Mouse (Mus musculus) urinary bladder, postnatal 36 days (tissue): Measurements from ENCODE around the gene Tpsb2.

Experiments used
- DNase-seq, 2 experiments: peaks; one replicate each; pipeline ENCODE4 v3.0.0; 2022; ENCODE audit warnings: low spot score in 2 of 2, mixed read lengths in 1 of 2

Tpsb2 gene

DNA sequence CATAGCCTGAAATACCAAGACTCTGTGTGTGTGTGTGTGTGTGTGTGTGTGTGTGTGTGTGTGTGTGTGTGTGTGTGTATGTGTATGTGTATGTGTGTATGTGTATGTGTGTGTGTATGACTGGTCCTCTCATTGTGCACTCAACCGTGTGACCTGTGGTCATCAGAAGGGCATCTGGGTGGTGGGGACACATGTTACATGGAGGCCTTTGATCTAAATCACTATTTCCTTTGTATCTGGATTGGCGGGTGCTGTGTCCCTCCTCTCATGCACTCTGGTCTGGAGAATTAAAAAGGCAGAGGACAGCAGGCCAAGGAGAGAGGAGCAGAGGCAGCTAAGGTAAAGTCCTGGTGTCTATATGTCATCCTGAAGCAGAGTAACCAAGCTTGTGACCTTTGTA, at the start of gene Tpsb2:
TSS of gene Tpsb2 (plus strand) at position 301 of the 400 bp plus-strand sequence.
- DNase-seq: no peak

DNA sequence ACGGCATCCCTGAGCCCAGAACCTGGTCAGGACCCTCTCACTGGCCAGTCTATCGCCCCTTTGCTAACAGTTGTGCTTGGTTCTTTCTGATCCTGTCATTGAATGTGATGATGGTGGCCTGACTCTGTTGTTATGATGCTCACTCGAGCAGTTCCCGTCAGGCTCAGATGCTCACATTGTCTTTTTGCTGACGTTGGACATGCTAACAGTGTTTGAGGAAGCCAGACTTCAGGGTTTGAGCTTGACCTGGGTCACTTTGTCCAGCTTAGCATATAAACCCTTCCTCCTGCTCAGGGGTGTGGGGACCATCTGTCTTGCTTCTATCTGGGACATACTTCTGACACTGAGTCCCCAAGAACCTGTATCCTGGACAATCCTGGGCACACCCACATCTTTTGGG, 47.8 kb upstream of the Tpsb2 start, which contains the start of gene Prss29:
TSS of gene Prss29 (plus strand) at position 301 of the 400 bp plus-strand sequence.
- no peak for DNase-seq

DNA sequence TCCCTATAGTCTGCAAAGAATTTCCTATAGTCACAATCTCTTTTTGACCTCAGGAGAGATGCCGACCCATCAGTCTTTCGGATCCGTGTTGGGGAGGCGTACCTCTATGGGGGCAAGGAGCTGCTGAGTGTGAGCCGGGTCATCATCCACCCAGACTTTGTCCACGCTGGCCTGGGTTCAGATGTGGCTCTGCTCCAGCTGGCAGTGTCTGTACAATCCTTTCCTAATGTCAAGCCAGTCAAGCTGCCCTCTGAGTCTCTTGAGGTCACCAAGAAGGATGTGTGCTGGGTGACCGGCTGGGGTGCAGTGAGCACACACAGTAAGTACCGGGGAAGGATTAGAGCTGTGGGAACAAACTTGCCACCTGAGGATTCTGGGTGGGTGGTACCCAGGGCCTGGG, 45.3 kb upstream of the Tpsb2 start:
- DNase-seq: no peak

DNA sequence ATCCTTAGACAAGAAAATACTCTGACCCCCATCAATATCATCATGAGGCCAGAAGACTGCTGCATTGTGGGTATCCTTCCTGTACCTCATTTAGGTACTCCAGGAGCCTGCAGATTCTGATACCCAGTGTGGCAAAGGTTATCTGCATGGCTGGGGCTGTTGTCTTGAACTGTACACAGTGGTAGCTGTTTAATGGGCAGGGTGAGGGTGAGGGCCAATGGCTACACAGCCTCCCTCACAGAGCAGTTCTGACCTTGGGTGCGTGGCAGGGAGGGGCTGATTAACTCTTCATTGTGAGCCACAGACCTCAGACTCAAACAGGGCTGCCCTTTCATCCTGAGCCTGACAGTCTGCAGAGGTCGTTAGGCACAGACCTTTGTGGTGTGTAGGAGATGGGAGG, 43.2 kb upstream of the Tpsb2 start:
- DNase-seq: no peak

DNA sequence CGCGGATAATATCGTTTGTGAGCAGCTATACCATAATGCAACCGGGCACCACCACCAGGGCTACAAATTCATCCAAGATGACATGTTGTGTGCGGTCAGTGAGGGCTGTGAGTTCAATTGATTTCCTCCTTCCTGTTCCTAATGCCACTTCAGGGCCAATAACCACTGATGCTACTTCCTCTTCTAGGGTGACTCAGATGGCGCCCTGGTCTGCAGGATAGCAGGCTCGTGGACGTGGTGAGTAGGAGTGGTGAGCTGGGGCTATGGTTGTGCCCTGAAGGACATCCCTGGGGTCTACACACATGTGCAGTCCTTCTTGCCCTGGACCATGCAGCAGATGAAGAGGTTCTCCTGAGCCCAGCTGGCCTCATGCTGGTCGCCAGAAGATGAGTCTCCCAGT, 33.8 kb upstream of the Tpsb2 start:
- DNase-seq: no peak

DNA sequence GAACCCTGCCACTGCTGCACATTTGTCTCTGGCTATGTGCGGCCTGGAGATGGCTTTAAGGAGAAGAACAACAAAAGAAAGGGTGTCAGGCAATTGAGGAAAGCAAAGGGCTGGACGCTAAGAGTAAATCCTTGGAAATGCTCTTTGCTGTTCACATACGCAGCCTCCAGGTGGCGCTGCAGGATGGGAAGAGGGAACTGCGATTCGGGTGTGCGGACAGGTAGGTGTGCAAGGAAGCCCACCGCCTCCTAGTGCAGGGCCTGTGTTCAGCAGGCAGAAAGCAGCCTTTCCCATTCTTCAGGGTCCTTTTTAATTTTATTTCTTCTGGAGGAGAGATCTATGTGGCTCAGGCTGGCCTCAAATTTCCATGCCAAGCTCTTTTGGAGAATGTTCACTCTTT, 32.2 kb upstream of the Tpsb2 start:
- peak; percentile 1 to 42 for DNase-seq

DNA sequence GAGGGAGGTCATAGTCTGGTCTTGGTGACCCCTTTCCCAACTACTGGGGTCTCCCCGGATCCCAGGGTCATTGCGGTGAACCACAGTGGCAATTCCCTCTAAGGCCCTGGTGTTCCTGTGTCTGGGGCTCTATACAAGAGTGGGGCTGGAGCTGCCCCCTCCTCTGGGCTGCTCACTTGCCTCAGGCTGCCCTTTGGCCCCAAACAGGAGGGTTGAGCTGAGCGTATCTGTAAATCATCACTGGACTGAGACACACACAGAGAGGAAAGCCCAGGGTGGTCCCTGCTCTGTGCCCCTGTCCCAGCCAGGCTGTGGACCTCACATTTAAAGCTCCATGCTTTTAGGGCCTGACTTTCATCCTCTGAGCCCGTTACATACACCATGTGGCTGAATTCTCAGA, 27.9 kb upstream of the Tpsb2 start:
- no peak for DNase-seq

DNA sequence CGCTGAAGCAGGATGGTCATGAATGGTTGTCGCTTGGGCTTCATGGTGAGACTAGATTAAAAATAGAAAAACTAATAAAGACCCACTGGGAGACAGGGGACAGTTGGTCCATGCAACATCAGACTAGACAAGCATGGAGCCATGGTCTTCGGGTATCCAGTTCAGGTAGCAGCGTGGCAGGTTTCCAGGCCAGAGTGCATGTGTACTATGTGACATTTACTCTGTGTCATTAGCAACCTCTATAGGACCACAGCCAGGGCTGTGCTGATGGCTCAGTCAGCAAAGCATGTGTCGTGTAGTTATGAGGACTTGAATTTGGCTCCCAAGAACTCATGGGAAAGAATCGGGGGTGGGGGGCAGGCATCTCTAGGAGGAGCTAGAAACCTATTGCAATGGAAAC, 26.1 kb upstream of the Tpsb2 start:
- no peak for DNase-seq

DNA sequence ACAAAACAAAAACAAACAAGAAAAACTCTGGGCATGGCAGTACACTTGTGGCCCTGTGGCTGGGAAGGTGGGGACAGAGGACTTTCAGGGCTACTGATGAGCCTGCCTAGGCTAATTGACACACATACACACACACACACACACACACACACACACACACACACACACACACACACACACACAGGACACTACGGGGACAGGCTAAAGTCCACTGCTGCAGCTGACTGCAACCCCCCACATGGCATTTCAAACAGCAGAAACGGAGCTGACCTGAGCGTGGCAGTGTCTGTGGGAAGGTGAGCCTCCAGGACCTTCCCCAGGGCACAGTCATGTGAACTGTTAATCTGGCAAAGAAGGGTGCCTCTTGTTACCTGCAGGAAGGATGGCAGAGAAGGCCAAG, 24.6 kb upstream of the Tpsb2 start:
- no peak for DNase-seq

DNA sequence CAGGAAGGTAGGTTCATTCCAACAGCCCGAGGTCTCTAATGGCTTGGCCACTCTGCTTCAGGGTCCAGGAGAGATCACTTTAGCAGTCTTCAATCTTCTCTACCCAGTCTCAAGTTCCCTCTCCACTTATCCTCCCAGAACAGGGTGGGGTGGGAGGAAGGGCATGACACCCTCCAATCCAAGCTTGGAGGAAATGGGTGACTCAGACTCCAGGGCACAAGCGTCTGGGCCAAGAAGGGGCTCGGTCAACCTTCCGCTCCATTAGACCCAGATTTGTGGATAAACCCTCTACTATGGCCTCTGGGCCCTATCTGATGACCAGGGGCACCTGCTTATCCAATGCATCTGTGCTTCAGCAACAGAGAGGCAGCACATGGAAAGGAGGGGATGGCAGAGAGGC, 20.6 kb upstream of the Tpsb2 start, which contains the start of gene Tpsab1:
TSS of gene Tpsab1 (minus strand) at position 101 of the 400 bp plus-strand sequence.
- DNase-seq: no peak

DNA sequence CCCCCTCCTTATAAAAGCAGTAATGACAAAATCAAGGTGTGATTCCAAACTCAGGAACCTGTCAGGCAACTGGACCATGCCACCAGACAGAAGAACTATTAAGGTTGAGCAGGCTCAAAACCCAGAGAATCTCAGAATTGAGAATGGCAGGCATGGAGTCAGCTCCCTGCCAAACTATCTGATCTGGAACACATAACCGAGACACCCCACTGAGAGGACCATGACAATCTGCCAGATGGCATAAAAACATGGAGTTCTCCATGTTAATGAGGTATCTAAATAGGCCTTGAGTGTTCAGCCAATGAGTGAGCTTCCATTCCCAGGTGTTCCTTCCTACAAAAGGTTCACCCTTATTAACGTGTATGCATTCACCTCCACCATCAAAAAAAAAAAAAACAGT, 4.8 kb upstream of the Tpsb2 start:
- DNase-seq: no peak

DNA sequence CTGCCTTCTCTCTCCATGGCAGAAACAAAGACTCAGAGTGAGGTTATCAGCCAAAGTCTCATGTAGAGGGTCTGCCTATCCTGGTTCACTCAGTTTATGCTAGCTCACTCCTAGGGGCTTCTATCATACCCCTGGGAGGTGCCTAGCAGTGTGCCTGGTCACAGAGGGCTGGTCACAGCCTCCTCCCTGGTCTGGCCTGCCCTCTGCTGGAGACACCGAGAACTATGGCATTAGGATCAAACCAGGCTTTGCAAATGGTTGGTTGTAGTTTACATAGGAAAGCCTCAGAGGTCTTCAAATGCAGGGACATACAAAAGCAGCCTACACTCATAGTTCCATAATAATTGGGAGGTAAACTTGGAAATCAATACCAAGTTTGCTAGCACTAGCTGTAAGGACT, 2.4 kb upstream of the Tpsb2 start:
- peak; percentile 7 to 25 for DNase-seq

DNA sequence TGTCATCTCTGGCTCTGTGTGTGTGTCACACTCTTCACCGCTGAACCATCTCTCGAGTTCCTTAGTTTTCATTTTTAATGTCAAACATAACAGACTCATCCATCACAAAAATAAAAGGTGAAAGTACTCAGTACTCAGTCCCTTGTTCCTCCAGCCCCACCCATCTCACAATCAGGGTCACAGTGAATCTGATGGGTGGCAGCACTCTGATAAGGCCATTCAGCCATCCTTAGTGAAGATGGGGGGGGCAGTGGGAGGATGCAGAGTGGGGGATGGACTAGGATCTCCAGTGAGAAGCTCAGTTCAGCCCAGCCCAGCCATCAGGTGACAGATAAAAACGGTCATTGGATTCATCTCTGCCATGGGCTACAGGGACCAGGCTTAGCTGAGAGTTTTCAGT, 2.9 kb downstream of the Tpsb2 start, which contains the start of gene Tpsg1:
TSS of gene Tpsg1 (plus strand) at position 301 of the 400 bp plus-strand sequence.
- no peak for DNase-seq

DNA sequence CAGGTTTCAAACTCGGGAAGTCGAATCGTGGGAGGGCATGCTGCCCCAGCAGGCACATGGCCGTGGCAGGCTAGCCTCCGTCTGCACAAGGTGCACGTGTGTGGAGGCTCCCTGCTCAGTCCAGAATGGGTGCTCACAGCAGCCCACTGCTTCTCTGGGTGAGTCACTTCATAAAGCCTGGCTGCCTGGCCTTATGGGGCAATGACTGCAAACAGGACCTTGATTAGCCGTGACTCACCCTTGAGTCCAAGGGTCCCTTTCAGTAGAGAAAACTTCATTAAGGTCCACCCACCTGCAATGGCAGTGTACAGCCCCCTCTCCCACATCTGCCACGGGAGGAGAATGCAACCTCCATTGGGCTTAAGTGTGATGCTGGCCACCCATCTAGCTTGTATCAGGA, 6.4 kb downstream of the Tpsb2 start:
- no peak for DNase-seq

DNA sequence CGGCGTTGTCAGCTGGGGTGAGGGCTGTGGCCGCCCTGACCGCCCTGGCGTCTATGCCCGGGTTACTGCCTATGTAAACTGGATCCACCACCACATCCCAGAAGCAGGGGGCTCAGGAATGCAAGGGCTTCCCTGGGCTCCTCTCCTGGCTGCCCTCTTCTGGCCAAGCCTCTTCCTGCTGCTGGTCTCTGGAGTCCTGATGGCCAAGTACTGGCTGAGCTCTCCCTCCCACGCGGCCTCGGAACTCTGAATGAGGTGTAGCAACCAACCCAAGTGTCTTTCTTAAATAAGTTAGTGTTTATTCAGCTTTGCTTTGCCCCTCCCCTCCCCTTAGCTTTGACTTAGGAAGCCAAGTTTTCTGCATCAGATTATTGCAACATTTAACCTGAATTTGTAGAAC, 7.9 kb downstream of the Tpsb2 start:
- DNase-seq: no peak

DNA sequence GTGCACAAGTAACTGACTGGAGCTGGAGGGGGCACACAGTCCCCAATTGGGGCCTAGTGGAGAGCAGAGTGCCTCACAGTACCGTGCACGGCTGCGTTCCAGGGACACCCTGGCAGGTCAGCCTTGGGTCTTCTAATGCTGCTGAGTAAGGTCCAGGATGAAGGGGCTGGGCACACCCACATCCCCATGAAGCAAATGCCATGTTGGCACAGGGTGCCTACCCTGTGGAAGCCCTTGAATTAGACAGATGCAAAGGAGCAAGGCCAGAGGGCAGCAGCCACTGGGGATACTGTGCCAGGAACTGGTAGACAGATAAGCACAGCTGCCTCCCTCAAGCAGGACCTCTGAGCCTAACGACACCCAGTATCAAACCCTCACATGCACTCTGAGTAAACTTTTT, 28.4 kb downstream of the Tpsb2 start:
- no peak for DNase-seq

DNA sequence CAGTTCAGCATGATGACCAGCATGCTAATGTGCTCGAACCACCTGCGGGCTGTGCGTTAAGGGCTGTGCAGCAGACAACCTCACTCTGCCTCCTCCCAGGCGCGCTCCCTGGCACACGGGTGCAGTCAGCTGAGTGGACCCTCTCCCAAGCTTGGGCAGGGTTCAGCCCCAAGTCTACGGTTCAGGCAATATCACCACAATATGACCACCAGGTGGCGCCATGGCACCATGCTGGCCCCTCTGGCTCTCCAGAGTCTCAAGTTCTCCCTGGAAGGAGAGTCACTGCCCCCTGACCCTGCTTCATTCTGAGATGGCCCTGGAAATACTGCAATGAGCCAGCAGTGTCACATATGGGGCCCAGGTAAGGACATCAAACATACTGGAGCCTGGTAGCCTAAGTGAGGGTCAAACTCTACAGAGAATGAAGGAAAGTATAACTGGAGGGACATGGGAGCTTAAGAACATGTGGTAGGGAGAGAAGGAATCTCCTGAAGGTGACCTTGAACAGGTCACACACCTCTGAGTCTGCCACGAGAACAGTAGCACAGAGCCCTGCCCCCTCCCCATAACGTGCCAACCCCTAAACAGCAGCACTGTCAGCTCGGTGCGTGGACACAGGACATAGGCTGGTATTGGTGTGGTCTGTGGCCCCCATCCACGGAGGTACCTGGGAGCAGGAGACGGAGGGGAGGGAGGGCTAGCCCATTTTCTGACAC, 31.9 kb downstream of the Tpsb2 start:
- peak; percentile 67 to 78 for DNase-seq

DNA sequence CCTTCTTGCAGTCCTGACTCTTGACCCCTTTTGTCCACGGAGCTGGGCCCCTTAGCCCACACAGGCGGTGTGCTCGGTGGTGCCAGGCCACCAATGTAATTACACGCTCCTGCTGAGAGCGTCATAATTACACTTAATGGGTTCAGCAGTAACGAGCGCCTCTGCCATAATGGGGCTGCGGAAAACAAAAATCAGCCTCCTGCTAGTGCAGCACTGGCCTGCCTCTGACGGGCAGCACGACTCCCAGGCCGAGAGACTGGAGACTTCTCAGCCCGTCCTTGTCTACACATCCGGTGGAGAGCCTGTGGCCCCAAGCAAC, 32.4 kb downstream of the Tpsb2 start:
- DNase-seq: no peak

DNA sequence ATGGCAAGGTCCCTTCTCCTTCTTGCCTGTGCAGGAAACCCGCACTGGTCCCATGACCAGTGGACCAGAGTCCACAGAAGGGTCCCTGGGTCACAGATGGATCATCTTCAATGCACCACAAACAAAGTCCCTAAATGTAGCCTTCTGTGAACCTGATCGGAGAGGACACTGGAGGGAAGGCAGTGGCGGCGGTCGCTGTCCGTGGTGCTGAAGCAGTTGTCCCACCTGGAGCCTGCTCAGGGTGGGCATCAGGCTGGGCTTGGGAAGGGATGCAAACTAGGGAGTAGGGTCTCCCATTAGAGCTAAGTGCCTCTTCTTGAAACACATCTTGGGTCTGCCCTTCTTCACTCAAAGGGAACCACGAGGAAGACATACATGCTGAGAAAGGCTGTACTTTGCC, 34.3 kb downstream of the Tpsb2 start:
- DNase-seq: no peak

DNA sequence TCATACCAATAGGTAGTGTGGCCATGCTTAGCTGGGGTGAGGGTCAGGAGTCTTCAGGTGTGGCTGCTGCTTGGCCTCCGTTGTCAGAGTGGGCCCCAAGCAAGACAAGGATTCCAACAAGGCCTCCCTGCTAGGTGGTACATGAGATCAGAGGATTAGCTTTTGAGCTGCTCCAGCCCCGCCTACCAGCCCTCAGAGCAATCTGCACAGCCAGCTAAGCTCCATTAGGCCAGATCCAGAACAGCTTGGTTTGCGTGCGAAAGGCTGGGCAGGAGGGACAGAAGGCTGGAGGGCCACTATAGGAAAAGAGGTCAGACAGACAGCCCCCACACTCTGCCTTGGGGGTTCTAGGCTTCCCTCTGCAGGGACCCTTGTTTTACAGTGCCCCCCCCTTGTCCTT, 35.4 kb downstream of the Tpsb2 start:
- DNase-seq: no peak

DNA sequence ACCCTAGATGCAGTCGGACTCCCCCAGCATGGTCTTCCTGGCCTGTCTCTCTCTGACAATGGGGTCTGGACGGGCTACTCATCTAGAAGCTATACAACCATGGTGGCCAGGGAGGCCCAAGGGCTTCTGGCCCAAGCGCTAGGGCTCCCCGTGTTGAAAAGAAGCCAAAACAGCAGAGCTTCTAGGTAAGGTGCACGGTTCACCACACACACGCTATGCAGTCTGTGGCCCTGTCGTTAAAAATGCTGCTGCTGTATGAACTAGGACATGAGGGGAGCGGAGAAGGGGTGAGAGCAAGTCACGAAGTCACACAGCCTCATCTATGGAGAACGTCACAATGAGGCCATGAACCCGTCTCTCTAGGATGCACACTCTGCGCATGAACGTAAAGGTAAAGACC, 36.1 kb downstream of the Tpsb2 start:
- DNase-seq: no peak

DNA sequence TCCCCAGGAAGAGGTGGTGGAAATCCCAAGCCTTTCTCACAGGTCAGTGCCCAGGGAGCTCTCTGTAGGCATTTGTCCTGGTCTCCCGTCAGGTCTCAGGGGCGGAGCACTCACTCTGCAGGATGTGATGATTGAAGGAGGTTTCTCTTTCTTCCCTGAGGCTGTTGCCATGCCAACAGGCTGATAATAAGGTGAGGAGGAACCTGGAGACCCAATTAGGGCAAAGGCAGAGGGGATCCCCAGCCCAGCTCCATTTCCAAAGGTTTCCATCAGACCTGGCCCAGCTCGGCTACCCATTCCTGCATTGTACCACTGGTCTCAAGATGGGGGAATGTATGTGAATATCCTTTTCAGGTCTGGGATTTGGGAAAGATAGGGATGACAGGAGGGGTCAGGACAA, 38.1 kb downstream of the Tpsb2 start:
- DNase-seq: no peak

DNA sequence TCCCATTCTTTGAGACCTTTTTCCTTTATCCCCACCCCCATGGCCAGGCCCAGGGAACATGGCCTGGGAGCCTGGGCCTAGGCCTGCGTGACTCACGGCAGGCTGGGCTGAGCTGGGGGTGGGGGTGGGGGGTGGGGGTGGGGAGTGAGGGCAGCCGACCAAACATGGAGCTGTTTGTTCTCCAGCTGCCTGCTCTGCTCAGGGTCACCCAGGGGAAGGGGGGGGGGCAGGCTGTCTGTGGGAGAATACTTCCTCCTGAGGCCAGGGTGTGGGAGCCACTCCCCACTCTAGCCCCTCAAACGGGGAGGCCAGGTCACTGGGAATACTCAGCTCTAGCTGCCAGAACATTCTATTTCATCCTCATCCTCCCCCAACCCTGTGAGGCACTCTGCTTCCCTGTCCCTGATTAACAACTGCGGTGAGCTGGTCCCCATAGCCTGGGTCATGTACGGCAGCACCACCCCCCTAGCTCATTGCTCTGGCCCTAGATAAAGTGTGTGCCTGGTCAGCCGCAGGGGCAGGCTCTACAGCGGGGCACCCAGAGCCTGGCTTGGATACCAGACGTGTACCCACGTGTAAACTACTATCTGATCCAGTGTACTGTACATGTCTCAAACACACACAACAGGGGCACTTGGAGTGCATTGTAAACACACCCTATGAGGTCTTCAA, 39.3 kb downstream of the Tpsb2 start:
- no peak for DNase-seq

DNA sequence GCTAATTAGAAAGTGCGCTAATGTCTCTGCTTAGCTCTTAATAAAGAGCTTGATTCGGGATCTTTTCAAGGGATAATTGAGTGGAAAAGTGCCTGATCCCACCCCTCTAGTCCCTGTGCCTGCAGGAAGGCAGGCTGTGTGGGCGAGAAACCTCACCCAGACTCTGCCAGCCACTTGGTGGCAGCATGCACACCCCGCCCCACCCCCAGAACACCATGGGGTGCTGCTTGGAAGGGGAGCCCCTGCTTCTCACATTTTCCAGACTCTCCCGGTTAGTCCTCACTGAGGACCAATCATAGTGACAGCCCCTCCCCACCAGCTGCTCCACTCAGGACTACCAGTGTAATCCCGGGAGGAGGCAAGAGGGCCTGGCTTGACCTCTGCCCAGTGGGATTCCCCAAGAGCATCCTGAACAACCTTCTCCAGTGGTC, 39.9 kb downstream of the Tpsb2 start:
- DNase-seq: no peak
